Mouse (Mus musculus): ENCODE measurements at regions not wholly inside any gene's neighbourhood (a gene's known extent, or its start where the extent isn't known, plus 50 kb on each side); places are given as distances from the start of the nearest gene placed in this dataset.

DNA sequence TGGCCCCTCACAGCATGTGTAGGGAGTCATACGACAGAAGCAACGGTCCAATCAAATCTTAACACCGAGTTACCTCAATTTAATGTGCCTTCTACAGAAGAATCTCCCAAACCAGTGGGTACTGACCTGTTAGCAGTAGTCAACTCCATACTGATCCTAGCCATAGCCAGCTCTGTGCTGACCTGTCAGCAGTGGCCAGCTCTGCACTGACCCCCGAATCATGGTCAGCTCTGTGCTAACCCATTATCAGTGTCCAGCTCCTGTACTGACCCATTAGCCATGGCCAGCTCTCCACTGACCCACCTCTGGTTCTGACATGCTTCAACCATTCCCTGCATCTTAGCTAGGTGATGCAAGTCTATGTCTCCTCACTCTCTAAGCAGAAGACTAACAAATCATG is 451.3 kb upstream of the Cdh4 start:
- H3K4me3 ChIP-seq (ENCODE audit: insufficient read depth, low read length) = no peak overlapping the region

DNA sequence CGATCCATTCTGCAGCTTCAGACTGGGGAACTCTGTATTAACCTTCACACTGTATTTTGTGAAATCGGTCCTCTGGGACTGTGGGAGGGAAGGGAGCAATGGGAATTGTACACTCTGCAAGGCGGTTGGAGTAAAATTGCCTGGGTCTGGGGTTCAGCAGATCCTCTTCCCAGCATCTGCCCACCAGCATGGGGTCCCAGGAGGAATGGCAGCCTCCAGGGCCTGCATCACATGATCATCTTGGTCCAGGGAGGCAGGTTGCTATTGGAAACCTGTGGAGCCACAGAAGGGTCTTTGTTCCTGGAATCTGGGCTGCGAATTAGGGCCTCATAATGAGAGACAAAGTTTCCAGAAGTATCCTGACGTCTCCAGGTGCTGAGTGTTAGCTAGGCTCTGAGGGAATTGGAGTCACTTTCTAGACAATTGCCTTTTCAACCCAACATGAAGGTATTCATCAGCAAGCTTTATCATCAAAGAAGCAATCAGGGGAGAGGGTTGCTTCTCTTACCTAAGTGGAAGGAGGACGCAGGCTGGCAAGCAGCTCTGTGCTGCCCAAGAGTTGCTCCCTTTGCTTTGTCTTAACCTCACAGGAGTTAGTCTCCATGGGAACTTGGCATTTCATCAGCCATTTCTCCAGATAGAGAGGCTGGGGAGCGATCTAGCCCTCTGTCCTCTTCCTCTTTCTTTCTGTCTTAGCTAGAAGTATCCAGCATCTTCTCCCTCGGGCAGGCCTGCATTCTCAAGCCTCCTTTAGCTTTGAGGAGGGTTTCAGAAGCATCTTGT is 449.7 kb upstream of the Cdh4 start:
- H3K4me3 ChIP-seq (ENCODE audit: insufficient read depth, low read length) = no peak overlapping the region
- H3K4me1 ChIP-seq (ENCODE audit: control insufficient read depth, insufficient read depth, low read length) = no peaks in the 10 kb centered on the region
- no peak overlapping the region for H3K27ac ChIP-seq (ENCODE audit: insufficient read depth, low read length)
- TF ChIP-seq POLR2A (IDR thresholded peaks at IDR 0.05; ENCODE audit: low read depth, low read length) (no peak), CTCF (IDR thresholded peaks at IDR 0.05; ENCODE audit: borderline replicate concordance, insufficient read depth, low read length) (no peak)

More for the DNA sequence above, 451.3 kb upstream of the Cdh4 start:
- no peak overlapping the region for H3K27ac ChIP-seq (ENCODE audit: insufficient read depth, low read length)
- no peaks in the 10 kb centered on the region for H3K4me1 ChIP-seq (ENCODE audit: control insufficient read depth, insufficient read depth, low read length)
- TF ChIP-seq POLR2A (IDR thresholded peaks at IDR 0.05; ENCODE audit: low read depth, low read length) = no peak

DNA sequence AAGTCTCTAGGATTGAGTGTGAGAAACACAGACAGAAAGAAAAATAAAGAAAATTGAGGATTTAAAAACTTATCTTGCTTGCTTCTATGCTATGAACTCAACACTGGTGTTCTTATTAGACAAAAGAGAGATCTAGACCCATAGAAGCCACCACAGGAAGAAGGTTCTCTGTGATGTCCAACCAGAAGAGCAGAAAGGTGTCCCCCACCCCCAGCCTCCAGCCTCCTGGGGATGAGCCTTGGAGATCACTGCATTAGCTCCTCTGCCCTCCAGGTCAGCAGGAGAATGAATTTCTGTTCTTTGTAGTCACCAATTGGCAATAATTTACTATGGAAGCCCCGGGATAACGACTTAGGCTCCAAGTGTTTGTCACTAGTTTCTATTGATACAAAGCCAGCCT is 444.3 kb upstream of the Cdh4 start:
- no peak for TF ChIP-seq POLR2A (IDR thresholded peaks at IDR 0.05; ENCODE audit: low read depth, low read length)
- TF ChIP-seq CTCF (IDR thresholded peaks at IDR 0.05; ENCODE audit: borderline replicate concordance, insufficient read depth, low read length) = no peak
- Histone ChIP-seq H3K27ac (ENCODE audit: insufficient read depth, low read length) (no peak overlapping the region), H3K4me3 (ENCODE audit: insufficient read depth, low read length) (no peak overlapping the region), H3K4me1 (ENCODE audit: control insufficient read depth, insufficient read depth, low read length) (no peaks in the 10 kb centered on the region)

DNA sequence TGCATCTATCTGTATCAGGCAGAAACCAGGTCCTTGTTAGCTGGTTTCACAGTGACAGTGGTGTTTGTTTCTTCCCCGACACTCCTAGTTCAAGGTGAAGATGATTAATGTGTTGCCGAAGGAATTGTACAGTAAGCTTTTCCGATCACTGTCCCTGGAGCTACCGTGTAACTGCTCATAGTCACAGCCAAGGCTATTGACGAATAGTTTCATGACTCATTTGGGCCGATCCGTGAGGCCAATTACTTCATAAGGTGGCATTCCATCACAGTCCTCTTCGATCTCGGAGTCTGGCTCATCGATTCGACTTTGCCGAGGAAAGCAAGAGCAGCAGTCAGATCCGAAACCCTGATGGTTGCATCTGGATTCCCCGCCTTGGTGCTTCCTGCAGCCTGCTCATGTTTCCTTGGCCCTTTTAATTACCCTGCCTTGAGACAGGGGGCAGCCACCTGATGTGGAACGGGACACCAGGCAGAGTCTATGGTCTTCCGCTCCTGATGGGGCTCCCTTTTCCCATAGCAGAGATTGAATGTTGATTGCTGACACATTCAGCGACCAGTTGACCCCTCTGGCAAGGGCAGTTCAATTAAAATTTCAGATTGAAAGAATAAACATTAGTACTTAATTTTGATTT is 441.7 kb upstream of the Cdh4 start:
- TF ChIP-seq CTCF (IDR thresholded peaks at IDR 0.05; ENCODE audit: borderline replicate concordance, insufficient read depth, low read length) = no peak
- TF ChIP-seq POLR2A (IDR thresholded peaks at IDR 0.05; ENCODE audit: low read depth, low read length) = no peak
- Histone ChIP-seq H3K4me1 (ENCODE audit: control insufficient read depth, insufficient read depth, low read length) (no peaks in the 10 kb centered on the region), H3K27ac (ENCODE audit: insufficient read depth, low read length) (no peak overlapping the region), H3K4me3 (ENCODE audit: insufficient read depth, low read length) (no peak overlapping the region)

DNA sequence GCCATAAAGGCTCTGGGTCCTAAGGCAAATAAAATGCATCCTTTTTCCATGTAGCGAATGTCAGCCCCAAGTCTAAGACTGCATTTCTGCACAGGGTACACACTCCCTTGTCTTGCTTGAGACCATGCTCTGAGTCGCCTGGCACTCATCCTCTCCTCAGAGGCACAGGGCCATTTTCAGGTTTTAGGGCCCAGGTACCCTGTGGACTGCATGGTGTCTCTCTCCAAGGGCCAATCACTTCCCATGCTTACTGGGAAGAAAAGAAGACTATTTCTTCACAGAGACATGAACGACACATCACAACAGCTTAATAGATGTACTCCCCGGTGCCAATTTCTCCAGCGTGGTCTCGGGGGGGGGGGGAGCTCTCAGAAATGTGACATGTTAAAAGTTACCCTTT is 434.5 kb upstream of the Cdh4 start:
- H3K4me1 ChIP-seq (ENCODE audit: control insufficient read depth, insufficient read depth, low read length) = no peaks in the 10 kb centered on the region
- TF ChIP-seq CTCF (IDR thresholded peaks at IDR 0.05; ENCODE audit: borderline replicate concordance, insufficient read depth, low read length) (no peak), POLR2A (IDR thresholded peaks at IDR 0.05; ENCODE audit: low read depth, low read length) (no peak)
- H3K27ac ChIP-seq (ENCODE audit: insufficient read depth, low read length) = no peak overlapping the region
- no peak overlapping the region for H3K4me3 ChIP-seq (ENCODE audit: insufficient read depth, low read length)

DNA sequence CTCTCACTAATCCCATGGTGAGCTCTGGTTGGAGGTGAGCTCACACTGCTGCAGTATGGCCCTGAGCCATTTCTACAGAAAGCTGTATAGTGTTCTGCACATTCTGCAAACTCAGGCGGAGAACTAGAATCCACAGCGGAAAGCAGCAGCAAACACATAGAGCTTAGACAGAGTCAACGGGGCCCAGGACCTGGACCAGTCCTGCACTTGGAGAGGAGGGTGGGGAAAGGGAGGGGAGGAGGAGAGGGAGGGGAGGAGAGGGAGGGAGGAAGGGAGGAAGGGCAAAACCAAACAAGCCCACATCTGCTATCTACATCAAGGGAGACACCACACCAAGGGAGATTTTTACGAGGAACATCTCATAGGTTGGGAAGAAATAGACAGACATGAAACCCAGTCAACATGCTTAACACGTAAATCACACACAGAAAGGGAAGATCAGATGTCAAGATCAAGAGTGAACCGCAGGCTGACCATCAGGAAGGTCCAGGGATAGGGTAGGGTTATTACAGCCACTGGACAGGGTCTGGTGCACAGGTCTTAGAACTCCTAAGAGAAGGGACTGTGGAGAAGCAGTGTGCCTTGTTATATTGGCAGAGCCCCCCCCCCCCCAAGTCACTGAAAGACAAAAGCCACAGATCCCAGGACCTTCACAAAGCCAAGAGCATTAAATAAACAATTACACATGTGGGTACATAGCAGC is 428.2 kb upstream of the Cdh4 start:
- TF ChIP-seq POLR2A (IDR thresholded peaks at IDR 0.05; ENCODE audit: low read depth, low read length) = no peak
- TF ChIP-seq CTCF (IDR thresholded peaks at IDR 0.05; ENCODE audit: borderline replicate concordance, insufficient read depth, low read length) = no peak
- H3K27ac ChIP-seq (ENCODE audit: insufficient read depth, low read length) = no peak overlapping the region
- H3K4me3 ChIP-seq (ENCODE audit: insufficient read depth, low read length) = no peak overlapping the region
- H3K4me1 ChIP-seq (ENCODE audit: control insufficient read depth, insufficient read depth, low read length) = no peaks in the 10 kb centered on the region

DNA sequence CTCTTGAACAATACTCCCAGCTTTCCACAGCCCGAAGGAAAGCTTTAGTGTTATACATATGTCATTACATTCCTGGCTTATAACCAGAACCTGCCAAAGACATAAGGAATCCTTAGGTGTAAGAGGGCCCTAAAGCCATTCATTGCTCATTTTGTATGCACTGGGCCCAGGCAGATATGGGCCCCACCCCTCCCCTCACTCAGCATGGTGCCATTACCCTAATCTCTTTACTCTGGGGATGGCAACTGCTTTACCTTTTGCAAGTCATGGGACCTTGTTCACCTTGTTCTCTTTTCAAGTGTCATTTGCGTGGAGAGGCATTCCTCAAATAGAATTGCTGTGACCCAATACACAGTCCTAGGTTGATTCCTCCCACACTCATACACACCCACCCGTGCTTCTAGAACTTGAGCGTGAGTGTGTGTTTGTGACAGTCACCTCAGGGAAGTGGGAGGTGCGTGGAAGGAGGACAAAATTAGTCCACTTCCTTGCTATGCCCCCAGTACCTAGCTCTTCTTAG is 419.5 kb upstream of the Cdh4 start:
- H3K27ac ChIP-seq (ENCODE audit: insufficient read depth, low read length) = no peak overlapping the region
- no peak for TF ChIP-seq CTCF (IDR thresholded peaks at IDR 0.05; ENCODE audit: borderline replicate concordance, insufficient read depth, low read length)
- no peak for TF ChIP-seq POLR2A (IDR thresholded peaks at IDR 0.05; ENCODE audit: low read depth, low read length)
- no peaks in the 10 kb centered on the region for H3K4me1 ChIP-seq (ENCODE audit: control insufficient read depth, insufficient read depth, low read length)
- no peak overlapping the region for H3K4me3 ChIP-seq (ENCODE audit: insufficient read depth, low read length)

DNA sequence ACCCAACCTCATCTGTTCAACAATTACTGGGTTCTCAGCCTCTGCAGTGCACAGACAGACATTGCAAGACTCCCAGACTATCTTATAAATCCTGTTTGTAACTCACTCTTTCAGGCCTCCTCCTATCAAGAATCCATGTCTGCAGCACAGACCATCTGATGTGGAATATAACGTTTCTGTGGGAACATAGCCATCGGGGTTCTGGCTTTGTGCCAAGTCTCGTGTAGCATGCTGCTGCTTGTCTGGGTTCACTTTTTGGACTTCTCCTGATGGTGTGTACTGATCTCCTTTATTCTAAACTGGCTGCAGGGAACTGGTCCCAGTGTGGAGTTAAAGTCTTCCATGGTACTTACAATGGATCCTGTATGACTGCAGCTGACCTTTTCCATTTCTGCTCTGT is 418.0 kb upstream of the Cdh4 start:
- Histone ChIP-seq H3K4me1 (ENCODE audit: control insufficient read depth, insufficient read depth, low read length) (no peaks in the 10 kb centered on the region), H3K27ac (ENCODE audit: insufficient read depth, low read length) (no peak overlapping the region), H3K4me3 (ENCODE audit: insufficient read depth, low read length) (no peak overlapping the region)
- TF ChIP-seq CTCF (IDR thresholded peaks at IDR 0.05; ENCODE audit: borderline replicate concordance, insufficient read depth, low read length) (no peak), POLR2A (IDR thresholded peaks at IDR 0.05; ENCODE audit: low read depth, low read length) (no peak)

- no peaks in the 10 kb centered on the region for H3K4me1 ChIP-seq (ENCODE audit: control insufficient read depth, insufficient read depth, low read length)
- no peak overlapping the region for H3K27ac ChIP-seq (ENCODE audit: insufficient read depth, low read length)
- no peak overlapping the region for H3K4me3 ChIP-seq (ENCODE audit: insufficient read depth, low read length)
- TF ChIP-seq POLR2A (IDR thresholded peaks at IDR 0.05; ENCODE audit: low read depth, low read length) = no peak
Measured at GRCm38 (mm10) chr2:179033171-179033570, 409.1 kb upstream of the Cdh4 start.

- Histone ChIP-seq H3K4me1 (ENCODE audit: control insufficient read depth, insufficient read depth, low read length) (no peaks in the 10 kb centered on the region), H3K27ac (ENCODE audit: insufficient read depth, low read length) (no peak overlapping the region), H3K4me3 (ENCODE audit: insufficient read depth, low read length) (no peak overlapping the region)
- TF ChIP-seq CTCF (IDR thresholded peaks at IDR 0.05; ENCODE audit: borderline replicate concordance, insufficient read depth, low read length) (no peak), POLR2A (IDR thresholded peaks at IDR 0.05; ENCODE audit: low read depth, low read length) (no peak)
Measured at GRCm38 (mm10) chr2:179035446-179035845, 406.8 kb upstream of the Cdh4 start.

Data from embryonic fibroblast, embryonic 13.5 days (primary cell).